Mouse (Mus musculus) embryonic facial prominence, embryonic 13.5 days (tissue): ENCODE data around the gene Serpina1b. TPM values are rescaled to one million over a fixed set of nuclear protein-coding genes. Genes with fewer than 3 reads are reported as not detected.
"Not testable (repeated sequence)": the region's sequence is repeated elsewhere in the genome, so short reads cannot be mapped to it uniquely, and the experiment has no call there.

ENCODE experiments used
- ATAC-seq: fragments of 200-750 bp; cut with Nextera tagmentation; 2 replicates; pipeline ENCODE4 v1.8.0; 2017; ENCODE audit warnings: low read depth; ENCODE audit not compliant: insufficient number of reproducible peaks, insufficient read depth, low FRiP score, low TSS enrichment
- H3K27ac ChIP-seq: fragments of 300-500 bp; sonication (generic); 2 replicates; pipeline ENCODE4 v1.5.1; 2015; ENCODE audit warnings: moderate library complexity, mild to moderate bottlenecking, inconsistent platforms
- H3K27me3 ChIP-seq: fragments of 300-500 bp; sonication (generic); 2 replicates; pipeline ENCODE4 v1.6.1; 2015; ENCODE audit warnings: mild to moderate bottlenecking, inconsistent platforms
- H3K36me3 ChIP-seq: fragments of 300-500 bp; sonication (generic); 2 replicates; pipeline ENCODE4 v1.6.1; 2015; ENCODE audit warnings: mild to moderate bottlenecking, inconsistent platforms
- H3K4me1 ChIP-seq: fragments of 300-500 bp; sonication (generic); 2 replicates; pipeline ENCODE4 v1.6.1; 2015; ENCODE audit warnings: inconsistent platforms
- H3K4me2 ChIP-seq: fragments of 300-500 bp; sonication (generic); 2 replicates; pipeline ENCODE4 v1.6.1; 2015; ENCODE audit warnings: moderate library complexity, mild to moderate bottlenecking, inconsistent platforms
- H3K4me3 ChIP-seq: fragments of 300-500 bp; sonication (generic); 2 replicates; pipeline ENCODE4 v1.5.1; 2015; ENCODE audit warnings: mild to moderate bottlenecking, inconsistent platforms
- H3K9ac ChIP-seq: fragments of 300-500 bp; sonication (generic); 2 replicates; pipeline ENCODE4 v1.6.1; 2015; ENCODE audit warnings: mild to moderate bottlenecking, inconsistent platforms
- H3K9me3 ChIP-seq: fragments of 300-500 bp; sonication (generic); 2 replicates; pipeline ENCODE4 v1.6.1; 2016; ENCODE audit warnings: inconsistent platforms
- WGBS: fragments of 180-500 bp; shearing (Covaris S2); methylation state at CpG from one replicate; pipeline ENCODE4 v1.1.7; 2015; ENCODE audit warnings: mixed read lengths; 5-methylcytosine and 5-hydroxymethylcytosine counted together
- polyA plus RNA-seq: library from polyadenylated mRNA; unstranded; fragments of >200 nt; fragmentation: Nextera tagmentation; extraction: Ambion mirVana; gene quantifications from 2 replicates; pipeline ENCODE4 v1.2.1, GENCODE M21; 2015

Gene Serpina1b
- polyA plus RNA-seq, result 17.2 TPM in 1 of 2 replicates, not detected in the other

DNA sequence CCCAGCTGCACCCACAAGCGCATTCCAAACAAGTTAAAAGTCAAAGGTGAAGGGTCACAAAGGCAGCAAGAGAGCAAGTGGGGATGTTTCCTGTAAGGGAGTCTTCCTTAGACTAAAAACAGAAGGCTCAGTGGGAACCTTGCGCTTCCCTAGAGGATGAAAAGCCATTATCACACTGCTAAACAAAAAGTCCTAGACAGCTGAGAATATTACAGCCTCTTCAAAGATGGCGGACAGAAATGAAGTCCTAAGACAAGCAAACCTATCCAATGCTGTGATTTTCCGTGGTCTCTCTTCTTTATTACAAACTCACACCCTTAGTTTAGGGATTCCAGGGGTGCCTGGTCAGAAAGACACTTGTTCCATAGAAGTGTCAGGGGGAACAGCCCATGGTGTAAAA is at the start of gene Serpina1b:
TSS of gene Serpina1b (minus strand) at position 101 of the 400 bp plus-strand sequence.
- H3K27ac ChIP-seq, H3K9ac ChIP-seq, H3K4me1 ChIP-seq, H3K27me3 ChIP-seq, H3K36me3 ChIP-seq, H3K4me2 ChIP-seq, H3K4me3 ChIP-seq, ATAC-seq, H3K9me3 ChIP-seq: not testable (repeated sequence)
- 77% methylated on average over 4 of the region's 4 CpGs for WGBS

GRCm38 (mm10) chr12:103866873-103867272 is 36.7 kb upstream of the Serpina1b start:
- not testable (repeated sequence) for H3K9ac ChIP-seq, H3K4me3 ChIP-seq, H3K36me3 ChIP-seq, H3K4me2 ChIP-seq, H3K27me3 ChIP-seq, H3K4me1 ChIP-seq, H3K27ac ChIP-seq, H3K9me3 ChIP-seq, ATAC-seq
- WGBS, result 81% methylated on average over 1 of the region's 1 CpGs

GRCm38 (mm10) chr12:103863101-103863974 is 33.2 kb upstream of the Serpina1b start, which contains the start of gene Serpina1a:
TSS of gene Serpina1a (minus strand) at chr12:103863562.
- not testable (repeated sequence) for H3K9me3 ChIP-seq, ATAC-seq, H3K27ac ChIP-seq, H3K4me3 ChIP-seq, H3K27me3 ChIP-seq, H3K9ac ChIP-seq, H3K36me3 ChIP-seq, H3K4me1 ChIP-seq, H3K4me2 ChIP-seq
- WGBS, result 82% methylated on average over 9 of the region's 9 CpGs

- no peak overlapping the region for H3K27ac ChIP-seq
- H3K9me3 ChIP-seq, result no peaks in the 10 kb centered on the region
Observed at GRCm38 (mm10) chr12:103860976-103861375, 30.8 kb upstream of the Serpina1b start.

DNA sequence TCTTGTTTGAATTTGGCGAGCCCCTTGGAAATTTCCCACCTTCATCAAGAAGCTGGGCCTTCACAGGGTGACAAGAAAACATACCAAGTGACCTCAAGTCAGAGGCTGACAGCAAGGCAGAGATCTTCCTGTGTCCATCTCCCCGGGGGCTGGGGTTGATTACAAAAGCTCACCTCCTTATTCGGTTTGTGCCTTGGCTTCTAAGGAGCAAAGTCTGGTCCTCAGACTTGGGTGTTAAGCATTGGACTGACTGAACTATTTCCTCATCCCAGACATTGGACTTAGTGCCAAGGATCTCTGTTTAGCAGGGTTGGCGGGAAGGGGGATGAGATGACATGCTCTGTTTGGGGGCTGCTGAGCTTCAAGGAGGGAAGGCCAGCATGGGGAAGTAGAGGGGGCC is 30.4 kb upstream of the Serpina1b start:
- not testable (repeated sequence) for ATAC-seq, H3K27me3 ChIP-seq, H3K4me1 ChIP-seq, H3K36me3 ChIP-seq, H3K4me3 ChIP-seq, H3K4me2 ChIP-seq, H3K9ac ChIP-seq, H3K27ac ChIP-seq, H3K9me3 ChIP-seq
- 85% methylated on average over 3 of the region's 4 CpGs for WGBS

More at GRCm38 (mm10) chr12:103860976-103861375, 30.8 kb upstream of the Serpina1b start:
- H3K9ac ChIP-seq, result no peak overlapping the region
- no peaks in the 10 kb centered on the region for H3K36me3 ChIP-seq
- WGBS, result 56% methylated on average over 3 of the region's 3 CpGs
- no peak for ATAC-seq
- no peak overlapping the region for H3K4me3 ChIP-seq
- H3K27me3 ChIP-seq, result no peaks in the 10 kb centered on the region
- H3K4me2 ChIP-seq, result no peak overlapping the region
- no peaks in the 10 kb centered on the region for H3K4me1 ChIP-seq

DNA sequence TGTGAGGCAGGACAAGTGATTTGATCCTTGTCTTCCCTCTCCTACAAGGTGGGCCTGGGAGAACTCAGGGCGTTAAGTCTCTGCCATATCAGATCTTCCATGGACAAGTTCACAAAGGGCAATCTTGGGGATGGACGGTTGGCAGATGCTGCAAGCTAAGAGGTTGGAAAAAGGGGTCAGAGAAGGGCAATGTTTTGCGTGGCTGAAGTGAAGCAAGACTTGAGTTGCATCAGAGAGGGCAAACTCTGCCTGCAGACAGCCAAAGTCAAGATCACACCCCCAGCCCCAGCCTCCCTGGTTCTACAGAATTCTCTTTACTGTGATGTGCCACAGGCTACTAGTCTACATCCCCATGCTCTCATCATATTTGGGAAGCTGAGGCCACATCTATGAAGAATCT is 29.4 kb upstream of the Serpina1b start:
- H3K4me1 ChIP-seq, H3K9ac ChIP-seq, H3K36me3 ChIP-seq, H3K27ac ChIP-seq, ATAC-seq, H3K4me3 ChIP-seq, H3K4me2 ChIP-seq, H3K27me3 ChIP-seq, H3K9me3 ChIP-seq: not testable (repeated sequence)
- 69% methylated on average over 3 of the region's 3 CpGs for WGBS

DNA sequence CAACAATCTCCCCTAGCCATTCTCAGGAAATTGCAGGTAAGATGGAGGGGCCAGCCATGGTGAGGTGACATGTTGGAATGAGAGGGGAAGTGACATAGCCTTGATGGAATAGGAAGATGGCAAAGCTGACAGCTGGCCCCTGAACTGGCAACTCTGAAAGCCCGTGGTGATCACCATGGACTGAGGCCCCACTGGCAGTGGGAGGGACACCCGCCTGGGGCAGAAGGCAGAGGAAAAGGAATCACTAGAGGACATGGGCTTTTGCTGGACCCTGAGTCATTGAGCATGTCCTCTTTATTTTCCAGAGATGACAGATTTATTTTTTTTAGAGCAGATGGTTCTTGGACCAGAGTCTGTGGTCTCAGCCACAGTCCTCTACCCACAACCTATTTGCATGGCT is 22.9 kb upstream of the Serpina1b start:
- H3K4me1 ChIP-seq, H3K4me2 ChIP-seq, H3K36me3 ChIP-seq, H3K27me3 ChIP-seq, H3K9me3 ChIP-seq, H3K9ac ChIP-seq, H3K27ac ChIP-seq, H3K4me3 ChIP-seq, ATAC-seq: not testable (repeated sequence)
- 85% methylated on average over 2 of the region's 2 CpGs for WGBS

GRCm38 (mm10) chr12:103827661-103828372 is 2.4 kb downstream of the Serpina1b start:
- not testable (repeated sequence) for H3K9ac ChIP-seq, H3K36me3 ChIP-seq, ATAC-seq, H3K9me3 ChIP-seq, H3K27me3 ChIP-seq, H3K27ac ChIP-seq, H3K4me3 ChIP-seq, H3K4me2 ChIP-seq, H3K4me1 ChIP-seq
- WGBS, result 83% methylated on average over 6 of the region's 6 CpGs

DNA sequence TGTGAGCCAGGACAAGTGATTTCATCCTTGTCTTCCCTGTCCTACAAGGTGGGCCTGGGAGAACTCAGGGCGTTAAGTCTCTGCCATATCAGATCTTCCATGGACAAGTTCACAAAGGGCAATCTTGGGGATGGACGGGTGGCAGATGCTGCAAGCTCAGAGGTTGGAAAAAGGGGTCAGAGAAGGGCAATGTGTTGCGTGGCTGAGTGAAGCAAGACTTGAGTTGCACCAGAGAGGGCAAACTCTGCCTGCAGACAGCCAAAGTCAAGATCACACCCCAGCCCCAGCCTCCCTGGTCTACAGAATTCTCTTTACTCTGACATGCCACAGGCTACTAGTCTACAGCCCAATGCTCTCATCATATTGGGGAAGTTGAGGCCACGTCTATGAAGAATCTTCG is 6.3 kb downstream of the Serpina1b start:
- not testable (repeated sequence) for H3K4me2 ChIP-seq, H3K36me3 ChIP-seq, H3K9me3 ChIP-seq, H3K4me3 ChIP-seq, H3K27me3 ChIP-seq, H3K27ac ChIP-seq, H3K4me1 ChIP-seq, ATAC-seq, H3K9ac ChIP-seq
- WGBS, result 70% methylated on average over 5 of the region's 5 CpGs

- not testable (repeated sequence) for H3K4me3 ChIP-seq, H3K27me3 ChIP-seq, H3K4me2 ChIP-seq, ATAC-seq, H3K36me3 ChIP-seq, H3K4me1 ChIP-seq, H3K9ac ChIP-seq, H3K27ac ChIP-seq, H3K9me3 ChIP-seq
- WGBS, result 85% methylated on average over 6 of the region's 6 CpGs
Observed at GRCm38 (mm10) chr12:103773246-103773851, 56.8 kb downstream of the Serpina1b start, which contains the start of gene Serpina1d. TSS of gene Serpina1d (minus strand) at chr12:103773592.

GRCm38 (mm10) chr12:103770597-103770996 is 59.6 kb downstream of the Serpina1b start:
- not testable (repeated sequence) for H3K4me2 ChIP-seq, H3K27ac ChIP-seq, ATAC-seq

More at GRCm38 (mm10) chr12:103770597-103770996, 59.6 kb downstream of the Serpina1b start:
- H3K9ac ChIP-seq, H3K4me1 ChIP-seq, H3K27me3 ChIP-seq, H3K4me3 ChIP-seq, H3K36me3 ChIP-seq, H3K9me3 ChIP-seq: not testable (repeated sequence)
- 56% methylated on average over 1 of the region's 1 CpGs for WGBS
